Mouse (Mus musculus): ENCODE data around the gene Tmod3.

- no peak for TF ChIP-seq CTCF (conservative IDR thresholded peaks at IDR 0.05; ENCODE audit: low read length)
- no peak for TF ChIP-seq POU5F1 (IDR thresholded peaks at IDR 0.05; ENCODE audit: borderline replicate concordance, low read length)
- no peak for TF ChIP-seq NANOG (IDR thresholded peaks at IDR 0.05; ENCODE audit: borderline replicate concordance, low read length)
Observed at GRCm38 (mm10) chr9:75453994-75454393, 105.5 kb downstream of the Tmod3 start.
